Mouse (Mus musculus) Patski (cell line): Measurements from ENCODE around the gene Syngr3. TPM values are rescaled to one million over a fixed set of nuclear protein-coding genes. Genes with fewer than 3 reads are reported as not detected.
"Not testable (repeated sequence)": the region's sequence is repeated elsewhere in the genome, so short reads cannot be mapped to it uniquely, and the experiment has no call there.

Experiments
- ATAC-seq: fragments of 100-300 bp; one replicate; pipeline ENCODE4 v1.8.0; 2021
- CTCF ChIA-PET: fragments of 350-600 bp; sonication (Branson Sonifier 250); formaldehyde crosslinking; loops from one replicate; lab custom pipeline; 2022; ENCODE audit warnings: inconsistent platforms; lab: Charles Lee
- POLR2A ChIA-PET: fragments of 350-600 bp; sonication (Branson Sonifier 250); formaldehyde crosslinking; loops from one replicate; lab custom pipeline; 2022; ENCODE audit warnings: antibody characterized with exemption, inconsistent platforms; lab: Charles Lee
- DNase-seq: peaks from one replicate; pipeline ENCODE4 v3.0.0-alpha.2; 2011; ENCODE audit warnings: low read depth, low spot score
- H3K27me3 ChIP-seq: fragments of 371-371 bp; one replicate; pipeline ENCODE4 v1.5.1; 2021
- CTCF ChIP-seq: fragments of 100-300 bp; IDR thresholded peaks from one replicate; pipeline ENCODE4 v1.5.1; 2021
- in situ Hi-C: fragments of 300-500 bp; cut with MboI; formaldehyde crosslinking; loops from 3 replicates; pipeline ENCODE4 v1.11.1; 2018; ENCODE audit warnings: low pct_unique_long_range_greater_than_20kb, mixed read lengths
- polyA plus RNA-seq: library from polyadenylated mRNA; unstranded; gene quantifications from one replicate; pipeline ENCODE4 v1.2.3, GENCODE M21; 2021

Syngr3 gene
- polyA plus RNA-seq, 1 experiment from 2014 or later = 2.7 TPM

DNA sequence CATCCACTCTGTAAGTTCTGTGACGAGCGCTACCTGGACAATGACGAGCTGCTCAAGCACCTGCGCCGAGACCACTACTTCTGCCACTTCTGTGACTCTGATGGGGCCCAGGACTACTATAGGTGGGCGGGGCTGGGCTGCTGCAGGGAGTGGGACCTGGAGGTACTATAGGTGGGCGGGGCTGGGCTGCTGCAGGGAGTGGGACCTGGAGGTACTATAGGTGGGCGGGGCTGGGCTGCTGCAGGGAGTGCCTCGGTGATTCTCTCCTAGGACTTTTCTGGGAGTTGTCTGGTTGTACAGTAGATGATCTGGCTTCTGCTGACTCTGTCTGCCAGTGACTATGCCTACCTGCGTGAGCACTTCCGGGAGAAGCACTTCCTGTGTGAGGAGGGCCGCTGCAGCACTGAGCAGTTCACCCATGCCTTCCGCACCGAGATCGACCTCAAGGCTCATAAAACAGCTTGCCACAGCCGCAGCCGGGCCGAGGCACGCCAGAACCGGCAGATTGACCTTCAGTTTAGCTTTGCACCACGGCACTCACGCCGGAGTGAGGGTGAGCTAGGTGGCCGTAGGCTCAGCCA lies 12.2 kb downstream of the Syngr3 start:
- no peak for TF ChIP-seq CTCF
- ChIA-PET POLR2A (no interaction called here), CTCF (interaction anchor here (0.6 kb wide), 1 partner anchor 9 kb away, joined by 3 read pairs; the partner anchor contains the start of gene Zfp598)
- DNase-seq (no peak), ATAC-seq (no peak)
- no peaks in the 10 kb centered on the region for H3K27me3 ChIP-seq
- in situ Hi-C loops = no loop called here

DNA sequence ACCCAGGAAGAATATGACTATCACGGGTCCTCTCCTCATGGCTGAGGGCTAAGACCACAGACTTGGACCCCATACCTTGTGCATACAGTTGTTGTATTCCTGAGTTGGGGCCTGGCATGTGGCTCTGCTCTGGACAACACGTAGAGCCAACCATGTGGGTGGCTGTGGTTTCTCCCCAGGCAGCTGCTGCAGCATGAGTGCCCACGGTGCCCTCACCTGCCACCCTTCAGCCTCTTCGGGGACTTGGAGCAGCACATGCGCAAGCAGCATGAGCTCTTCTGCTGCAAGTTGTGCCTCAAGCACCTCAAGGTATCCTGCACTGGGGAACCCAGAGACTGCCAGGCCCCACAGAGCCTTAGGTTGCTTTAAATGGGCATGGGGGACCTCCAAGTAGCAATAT lies 12.9 kb downstream of the Syngr3 start:
- no peaks in the 10 kb centered on the region for H3K27me3 ChIP-seq
- no peak for DNase-seq
- TF ChIP-seq CTCF = no peak
- ChIA-PET POLR2A (no interaction called here), CTCF (interaction anchor here (1.1 to 1.2 kb wide), 2 partner anchors 10 to 26 kb away, joined by 3 to 4 read pairs; no protein-coding TSS in a partner anchor)
- in situ Hi-C loops = no loop called here
- no peak for ATAC-seq

DNA sequence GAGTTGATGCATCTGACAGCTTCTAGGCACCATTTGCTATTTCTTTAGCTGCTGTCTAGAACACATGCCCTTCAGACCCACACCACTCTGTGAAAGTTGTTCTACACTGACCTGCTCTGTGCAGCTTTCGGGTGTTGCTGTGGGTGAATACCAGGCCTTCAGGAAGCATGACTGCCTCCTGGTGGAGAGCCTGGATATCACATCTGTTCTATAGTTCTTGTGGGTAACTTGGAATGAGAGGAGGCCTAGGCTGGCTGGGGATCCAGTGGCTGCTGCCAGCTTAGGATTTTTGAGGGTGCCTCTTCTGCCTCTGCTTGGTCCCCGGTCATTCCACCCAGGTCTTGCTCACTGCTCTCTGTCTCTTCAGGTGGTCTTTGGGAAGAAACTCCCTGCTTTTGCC lies 13.6 kb downstream of the Syngr3 start:
- ChIA-PET POLR2A (no interaction called here), CTCF (interaction anchor here (1.1 to 1.2 kb wide), 2 partner anchors 9 to 25 kb away, joined by 3 to 4 read pairs; no protein-coding TSS in a partner anchor)
- in situ Hi-C loops = no loop called here
- TF ChIP-seq CTCF = no peak
- DNase-seq (no peak), ATAC-seq (no peak)
- H3K27me3 ChIP-seq = no peaks in the 10 kb centered on the region

DNA sequence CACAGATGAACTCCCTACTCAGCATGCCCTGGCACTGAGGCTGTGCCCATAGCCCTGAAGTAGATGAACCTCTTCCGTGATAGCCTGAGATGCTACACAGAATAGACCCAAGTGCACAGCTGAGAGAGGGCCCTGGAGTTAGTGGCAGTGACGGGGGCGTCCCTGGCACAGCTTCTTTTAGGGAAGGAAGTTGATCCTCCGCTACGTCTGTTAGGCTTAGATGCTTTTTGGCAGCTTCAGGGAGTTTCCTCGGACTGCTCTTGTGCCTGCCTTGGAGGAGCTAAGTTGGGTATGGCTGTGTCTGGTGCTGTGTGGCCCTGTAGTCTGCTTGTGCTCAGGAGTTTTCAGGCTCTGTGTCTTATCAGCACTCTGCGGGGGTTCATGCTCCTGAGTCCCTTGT lies 15.5 kb downstream of the Syngr3 start:
- ChIA-PET CTCF (interaction anchor here (1.0 kb wide), 1 partner anchor 12 kb away, joined by 4 read pairs; no protein-coding TSS in a partner anchor), POLR2A (no interaction called here)
- DNase-seq = no peak
- ATAC-seq = no peak
- in situ Hi-C loops = no loop called here
- H3K27me3 ChIP-seq = no peaks in the 10 kb centered on the region
- no peak for TF ChIP-seq CTCF

DNA sequence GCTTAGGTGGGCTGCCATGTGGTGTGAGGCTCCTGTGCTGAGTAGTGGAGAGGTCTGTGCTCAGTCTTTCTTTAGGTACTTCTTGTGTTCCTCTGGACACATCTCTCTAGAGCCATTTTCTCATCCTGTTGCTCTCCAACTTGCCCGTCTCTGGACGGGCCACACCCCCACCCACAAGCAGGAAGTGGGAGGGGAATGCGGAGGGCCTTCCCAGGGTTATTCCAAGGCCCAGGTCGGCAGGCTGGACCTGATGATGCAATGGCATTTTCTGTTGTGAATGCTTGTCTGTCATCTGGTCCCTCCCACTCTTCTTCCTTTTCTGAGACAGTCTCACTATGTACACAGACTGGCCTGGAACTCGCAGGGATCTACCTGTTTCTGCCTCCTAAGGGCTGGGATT lies 17.6 kb downstream of the Syngr3 start:
- no peak for TF ChIP-seq CTCF
- POLR2A ChIA-PET = no interaction called here
- in situ Hi-C loops = no loop called here
- DNase-seq (no peak), ATAC-seq (no peak)
- CTCF ChIA-PET = interaction anchor here (1.1 to 1.3 kb wide), 2 partner anchors 34 to 40 kb away, joined by 4 read pairs; partner anchors contain the start of genes Nthl1, Tbl3 and Tsc2
- H3K27me3 ChIP-seq = no peaks in the 10 kb centered on the region

DNA sequence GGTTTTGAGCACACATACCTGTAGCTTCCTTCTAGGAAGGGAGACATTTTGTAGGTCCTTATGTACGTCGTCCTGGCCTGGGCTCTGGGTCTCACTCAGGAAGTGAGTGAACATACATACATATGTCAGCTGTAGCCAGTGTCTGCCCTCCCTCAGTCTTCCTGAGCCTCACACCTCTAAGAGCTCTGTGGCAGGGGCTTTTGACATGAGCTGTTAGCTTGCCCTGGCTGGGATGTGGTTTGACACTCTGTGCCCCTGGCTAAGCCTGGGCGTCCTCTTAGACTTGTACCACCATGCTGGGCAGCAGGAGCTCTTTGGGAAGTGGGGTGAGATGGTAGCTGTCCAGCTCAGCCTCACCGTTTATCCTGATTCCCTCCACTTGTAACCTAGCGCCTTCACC lies 18.4 kb downstream of the Syngr3 start:
- CTCF ChIA-PET = interaction anchor here (1.1 to 1.7 kb wide), 4 partner anchors 35 to 133 kb away, joined by 3 to 4 read pairs (median 4); partner anchors contain the start of genes Nthl1, Tbl3 and Tsc2
- POLR2A ChIA-PET = interaction anchor here (1.1 to 2.0 kb wide), 2 partner anchors 19 to 50 kb away, joined by 3 to 7 read pairs; partner anchors contain the start of gene Syngr3
- no peaks in the 10 kb centered on the region for H3K27me3 ChIP-seq
- TF ChIP-seq CTCF = no peak
- in situ Hi-C loops = no loop called here
- DNase-seq (no peak), ATAC-seq (no peak)

DNA sequence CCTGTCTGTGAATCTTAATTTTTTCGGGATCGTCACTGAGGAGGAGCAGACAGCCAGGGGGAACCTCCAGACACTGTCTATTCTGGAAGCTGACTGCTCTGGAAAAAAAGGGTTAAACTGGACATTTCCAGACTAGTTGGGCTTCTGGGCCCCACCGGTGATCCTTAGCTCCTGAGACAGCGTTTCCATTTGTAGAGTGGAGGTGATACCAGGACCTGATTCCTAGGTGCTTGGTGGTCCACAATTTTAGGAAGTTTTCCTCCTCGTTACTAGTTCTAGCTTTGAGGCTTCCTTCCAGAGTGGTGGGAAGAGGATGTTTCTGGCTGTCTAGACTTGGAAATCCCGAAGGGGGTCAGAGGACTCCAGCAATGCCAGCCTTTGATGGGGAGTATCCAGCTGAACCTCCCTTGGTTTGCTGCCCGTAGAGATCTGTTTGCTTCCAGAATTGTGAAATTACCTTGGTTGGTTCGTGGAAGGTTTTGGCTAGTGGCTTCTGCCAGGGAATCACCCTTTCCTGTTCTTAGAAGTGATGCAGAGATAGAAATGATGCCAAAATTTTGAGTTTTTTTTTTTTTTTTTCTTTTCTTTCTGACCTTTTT lies 19.4 kb downstream of the Syngr3 start:
- ATAC-seq (no peak), DNase-seq (no peak)
- H3K27me3 ChIP-seq = no peaks in the 10 kb centered on the region
- TF ChIP-seq CTCF = no peak
- in situ Hi-C loops = no loop called here
- CTCF ChIA-PET = interaction anchor here (1.1 to 1.7 kb wide), 5 partner anchors 19 to 198 kb away, joined by 3 to 5 read pairs (median 4); partner anchors contain the start of genes Nthl1 and Tsc2
- POLR2A ChIA-PET = interaction anchor here (0.8 to 2.0 kb wide), 9 partner anchors 15 to 197 kb away, joined by 3 to 7 read pairs (median 4); partner anchors contain the start of genes Nthl1, Syngr3, Tbl3 and Tsc2

DNA sequence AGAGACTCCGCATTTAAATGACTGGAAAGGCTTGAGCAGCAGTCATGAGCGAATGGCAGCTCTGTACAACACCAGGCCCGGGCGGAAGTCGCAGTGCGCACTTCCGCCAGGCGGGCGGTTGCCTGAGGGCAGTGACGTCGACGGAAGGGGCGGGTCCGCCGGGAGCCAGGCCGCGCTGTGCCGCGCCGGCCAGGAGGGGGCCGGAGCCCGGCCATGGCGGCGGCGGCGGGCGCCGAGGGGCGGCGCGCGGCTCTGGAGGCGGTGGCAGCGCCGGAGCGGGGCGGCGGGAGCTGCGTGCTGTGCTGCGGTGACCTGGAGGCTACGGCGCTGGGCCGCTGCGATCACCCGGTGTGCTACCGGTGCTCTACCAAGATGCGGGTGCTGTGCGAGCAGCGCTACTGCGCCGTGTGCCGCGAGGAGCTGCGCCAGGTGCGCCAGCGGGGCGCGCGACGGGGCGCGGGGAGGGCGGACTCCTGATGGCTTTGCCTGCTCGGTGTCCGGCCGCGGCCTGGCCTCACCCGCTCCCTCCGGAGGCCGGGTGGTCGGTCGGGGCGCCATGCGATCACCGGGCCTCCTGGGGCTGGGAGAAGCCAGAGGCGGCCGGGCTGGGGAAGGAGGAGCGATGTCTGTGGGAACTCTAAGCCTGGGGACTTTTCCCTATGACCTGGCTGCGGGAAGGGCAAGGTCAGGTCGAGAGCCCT lies 20.1 kb downstream of the Syngr3 start, which contains the start of gene Zfp598:
Gene Zfp598, plus strand, starts transcription at position 143 of the 701 bp plus-strand sequence.
- ATAC-seq = peak; percentile 85
- no peak for TF ChIP-seq CTCF
- DNase-seq = peak; percentile 51
- CTCF ChIA-PET = interaction anchor here (0.9 to 1.7 kb wide), 9 partner anchors 8 to 197 kb away, joined by 3 to 5 read pairs (median 3); partner anchors contain the start of genes Nthl1, Traf7 and Tsc2
- POLR2A ChIA-PET = interaction anchor here (0.7 to 2.0 kb wide), 9 partner anchors 12 to 197 kb away, joined by 3 to 7 read pairs (median 4); partner anchors contain the start of genes Nthl1, Syngr3, Tbl3 and Tsc2
- H3K27me3 ChIP-seq = no peaks in the 10 kb centered on the region
- in situ Hi-C loops = no loop called here

DNA sequence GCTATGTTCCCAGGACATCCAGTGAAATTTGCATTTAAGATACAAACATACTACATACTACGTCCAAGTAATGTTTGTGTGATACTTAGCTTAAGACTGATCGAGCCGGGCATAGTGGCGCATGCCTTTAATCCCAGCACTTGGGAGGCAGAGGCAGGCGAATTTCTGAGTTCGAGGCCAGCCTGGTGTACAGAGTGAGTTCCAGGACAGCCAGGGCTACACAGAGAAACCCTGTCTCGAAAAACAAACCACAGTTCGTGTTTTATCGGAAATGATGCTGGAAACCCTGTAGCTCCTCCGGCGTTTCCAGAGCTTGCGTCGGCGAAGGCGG lies 20.6 kb downstream of the Syngr3 start:
- ATAC-seq, DNase-seq, H3K27me3 ChIP-seq, in situ Hi-C loops: not testable (repeated sequence)
- ChIA-PET CTCF (interaction anchor here (0.9 to 2.9 kb wide), 9 partner anchors 8 to 197 kb away, joined by 3 to 14 read pairs (median 3); partner anchors contain the start of genes Nthl1, Traf7 and Tsc2), POLR2A (interaction anchor here (0.6 to 1.7 kb wide), 6 partner anchors 12 to 196 kb away, joined by 3 to 4 read pairs (median 4); partner anchors contain the start of gene Tbl3)

DNA sequence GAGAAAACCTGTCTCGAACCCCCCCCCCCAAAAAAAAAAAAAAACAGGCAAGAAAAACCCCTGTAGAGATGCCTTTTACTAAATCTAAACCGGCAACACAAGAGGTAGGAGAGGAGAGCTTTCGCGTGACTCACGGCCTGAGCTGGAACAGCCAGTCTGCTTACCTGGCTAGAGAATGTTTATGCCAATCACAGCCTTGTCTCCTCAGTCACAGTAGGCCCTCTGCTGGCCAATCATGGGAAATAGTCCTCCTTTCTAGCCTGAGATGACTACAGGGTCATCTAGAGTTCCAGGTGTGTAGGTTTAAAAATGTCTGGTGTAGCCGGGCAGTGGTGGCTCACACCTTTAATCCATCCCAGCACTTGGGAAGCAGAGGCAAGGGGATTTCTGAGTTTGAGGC lies 22.3 kb downstream of the Syngr3 start:
- no peak for ATAC-seq
- in situ Hi-C loops = no loop called here

DNA sequence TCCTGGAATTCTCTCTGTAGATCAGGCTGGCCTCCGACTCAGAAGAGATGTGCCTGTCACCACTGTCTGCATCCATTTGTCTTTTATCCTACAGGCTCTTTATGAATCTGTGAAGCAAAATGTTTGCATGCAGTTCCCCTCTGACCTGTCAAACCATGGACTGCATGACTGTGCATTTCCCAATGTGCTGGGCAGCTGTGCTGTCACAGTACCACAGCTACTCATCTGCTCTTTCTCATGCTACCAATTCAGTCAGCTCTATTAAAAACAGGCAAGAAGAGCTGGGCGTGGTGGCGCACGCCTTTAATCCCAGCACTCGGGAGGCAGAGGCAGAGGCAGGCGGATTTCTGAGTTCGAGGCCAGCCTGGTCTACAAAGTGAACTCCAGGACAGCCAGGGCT lies 22.7 kb downstream of the Syngr3 start:
- in situ Hi-C loops, DNase-seq, ATAC-seq, H3K27me3 ChIP-seq: not testable (repeated sequence)
- POLR2A ChIA-PET = interaction anchor here (0.8 to 1.0 kb wide), 2 partner anchors 10 to 15 kb away, joined by 3 read pairs; no protein-coding TSS in a partner anchor
- CTCF ChIA-PET = interaction anchor here (0.7 to 2.9 kb wide), 12 partner anchors 9 to 137 kb away, joined by 3 to 14 read pairs (median 4); partner anchors contain the start of gene Slc9a3r2

More for the DNA sequence above, 22.3 kb downstream of the Syngr3 start:
- ChIA-PET POLR2A (interaction anchor here (1.0 kb wide), 1 partner anchor 10 kb away, joined by 3 read pairs; no protein-coding TSS in a partner anchor), CTCF (interaction anchor here (0.7 to 2.9 kb wide), 15 partner anchors 9 to 206 kb away, joined by 3 to 14 read pairs (median 3); partner anchors contain the start of genes Nthl1, Slc9a3r2 and Tsc2)
- DNase-seq = no peak
- no peaks in the 10 kb centered on the region for H3K27me3 ChIP-seq
- TF ChIP-seq CTCF = peak; percentile 86
